Mouse (Mus musculus) liver, postnatal 0 days (tissue): ENCODE data around the gene G6pc3.

Experiments used
- CTCF ChIP-seq: sonication (generic); IDR thresholded peaks from 2 replicates; pipeline ENCODE4 v1.5.1; 2016; ENCODE audit warnings: antibody characterized with exemption, low read depth
- EP300 ChIP-seq: IDR thresholded peaks from 2 replicates; pipeline ENCODE4 v1.6.1; 2016; ENCODE audit warnings: antibody characterized with exemption, low read depth, mild to moderate bottlenecking

DNA sequence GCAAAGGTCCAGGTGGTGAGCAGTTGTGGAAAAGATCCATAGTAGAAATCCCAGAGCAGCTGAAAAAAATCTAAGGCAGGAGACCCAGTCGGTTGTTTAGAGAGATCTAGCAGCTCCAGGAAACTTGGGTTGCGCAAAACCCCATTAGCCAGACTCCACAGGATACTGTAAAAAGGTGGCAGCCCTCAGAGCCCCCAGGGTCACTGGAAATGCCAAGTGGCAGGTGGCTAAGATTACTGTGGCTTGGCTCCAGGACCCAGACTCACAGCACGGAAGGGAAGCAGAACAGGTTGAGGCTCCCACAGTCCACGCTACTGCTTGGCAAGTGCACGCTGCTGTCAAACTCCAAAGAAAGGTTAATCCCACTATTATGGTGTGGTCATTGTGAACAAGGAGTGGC, 29.6 kb upstream of the G6pc3 start:
- TF ChIP-seq CTCF (no peak), EP300 (no peak)
